Mouse (Mus musculus) gastrocnemius, postnatal 4 days (tissue): ENCODE measurements at regions not wholly inside any gene's neighbourhood (a gene's known extent, or its start where the extent isn't known, plus 50 kb on each side); places are given as distances from the start of the nearest gene placed in this dataset.

Source experiments
- DNase-seq, 2 experiments: peaks; one replicate each; pipeline ENCODE4 v3.0.0; 2021 to 2022; ENCODE audit warnings: low spot score in 2 of 2, mixed read lengths in 2 of 2

DNA sequence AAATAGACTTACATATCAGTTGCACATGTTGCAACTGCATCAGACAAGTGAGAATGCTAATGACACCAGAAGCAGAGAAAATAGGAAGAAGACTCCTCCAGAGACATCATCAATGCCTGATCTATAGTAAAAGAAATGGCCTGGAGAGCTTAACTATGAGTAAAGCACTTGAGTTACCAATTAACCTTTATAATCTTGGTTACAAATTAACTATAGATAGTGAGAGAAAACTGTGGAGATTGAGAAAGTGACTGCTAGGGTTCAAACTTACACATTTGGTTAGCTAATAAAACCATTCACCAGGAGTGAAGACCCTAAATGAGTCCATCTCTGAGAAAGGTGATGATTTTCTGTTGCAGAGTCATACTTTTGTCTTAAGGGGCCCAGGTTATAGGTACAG, 307.4 kb downstream of the Phex start:
- DNase-seq, result no peak

DNA sequence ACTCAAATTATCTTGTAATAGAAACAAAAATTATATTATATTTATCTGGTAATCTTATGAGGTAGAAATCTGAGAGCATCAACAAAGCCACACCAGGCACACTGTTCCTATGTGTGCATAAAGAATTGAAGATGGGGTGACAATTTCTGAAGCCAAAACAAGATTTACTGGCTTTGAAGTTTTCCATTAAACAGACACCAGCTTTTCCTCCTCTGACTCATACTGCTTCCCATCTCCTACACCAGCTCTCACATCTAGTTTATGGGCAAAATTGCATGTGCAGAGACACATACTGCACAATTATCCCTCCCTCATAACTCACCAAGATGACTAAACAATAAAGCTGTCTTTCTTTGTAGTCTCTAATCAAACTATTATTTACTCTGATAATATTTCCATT, 335.1 kb downstream of the Phex start:
- no peak for DNase-seq

DNA sequence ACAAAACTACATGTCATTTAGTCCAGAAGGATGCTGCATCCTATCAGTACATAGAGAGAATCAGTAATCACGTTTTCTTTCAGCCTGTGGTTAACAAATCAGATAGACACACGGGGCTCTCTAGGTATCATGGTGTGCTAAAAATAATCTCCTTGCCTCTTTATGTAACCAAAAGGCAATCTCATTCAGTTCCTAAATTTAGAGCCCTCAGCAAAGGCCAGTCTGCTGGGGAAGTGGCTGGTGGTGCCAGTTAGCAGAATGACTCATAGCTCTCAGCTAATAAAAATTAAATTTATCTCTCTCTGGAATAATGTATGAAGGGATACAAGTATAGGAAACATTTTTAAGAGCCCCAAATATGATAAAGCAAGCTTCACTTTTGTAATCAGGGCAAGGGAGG, 335.5 kb downstream of the Phex start:
- no peak for DNase-seq

DNA sequence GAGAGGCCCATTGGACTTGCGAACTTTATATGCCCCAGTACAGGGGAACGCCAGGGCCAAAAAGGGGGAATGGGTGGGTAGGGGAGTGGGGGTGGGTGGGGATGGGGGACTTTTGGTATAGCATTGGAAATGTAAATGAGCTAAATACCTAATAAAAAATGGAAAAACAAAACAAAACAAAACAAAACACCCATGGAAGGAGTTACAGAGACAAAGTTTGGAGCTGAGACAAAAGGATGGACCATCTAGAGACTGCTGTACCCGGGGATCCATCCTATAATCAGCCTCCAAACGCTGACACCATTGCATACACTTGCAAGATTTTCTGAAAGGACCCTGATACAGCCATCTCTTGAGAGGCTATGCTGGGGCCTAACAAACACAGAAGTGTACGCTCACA, 337.1 kb downstream of the Phex start:
- DNase-seq, result peak; percentile 32 to 33

DNA sequence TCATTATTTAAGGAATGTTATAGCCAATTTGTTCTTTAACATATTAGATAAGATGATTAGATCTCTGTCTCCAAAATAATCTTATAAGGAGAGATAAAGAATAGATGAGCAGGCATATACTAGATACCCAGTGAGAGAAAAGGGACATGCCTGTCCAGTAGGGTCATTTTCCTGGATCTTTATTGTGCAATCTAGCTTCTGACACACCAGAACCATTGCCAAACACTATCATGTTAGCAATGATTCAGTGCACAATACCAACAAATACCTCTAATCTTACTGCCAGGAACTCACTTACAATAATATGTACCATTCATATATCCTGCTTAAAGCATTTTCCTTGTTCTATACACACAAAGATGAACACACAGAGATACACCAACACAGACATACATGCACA, 338.9 kb downstream of the Phex start:
- no peak for DNase-seq

DNA sequence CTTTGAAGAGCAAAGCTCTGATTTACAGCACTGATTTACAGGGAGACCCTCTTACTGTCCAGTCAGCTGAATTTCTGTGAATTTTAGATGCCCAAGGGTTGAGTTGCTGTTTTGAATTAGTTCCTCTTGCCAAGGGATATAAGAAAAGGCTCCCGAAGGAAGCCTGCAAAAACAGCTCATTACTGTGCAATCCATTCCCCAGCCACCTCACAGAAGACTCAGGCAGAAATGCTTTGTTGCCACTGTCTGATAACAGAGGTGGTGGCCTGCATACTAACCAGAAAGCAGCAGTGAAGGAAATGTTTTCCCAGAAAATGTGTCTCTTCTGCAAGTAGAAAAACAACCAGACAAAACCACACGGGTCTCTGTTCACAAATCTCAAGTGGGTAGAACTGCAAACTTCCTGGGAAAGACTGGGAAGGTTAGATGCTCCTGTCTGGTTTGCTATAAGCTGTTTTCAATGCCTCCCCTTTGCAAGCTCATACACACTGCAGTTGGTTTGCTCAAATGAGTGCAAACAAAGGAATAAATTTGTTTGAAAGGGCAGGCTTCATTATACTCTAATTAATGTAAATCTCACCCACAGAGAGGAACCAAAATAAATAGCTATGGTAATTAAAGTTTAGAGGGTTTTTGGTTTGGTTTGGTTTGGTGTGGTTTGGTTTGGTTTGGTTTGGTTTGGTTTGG, 363.3 kb downstream of the Phex start:
- DNase-seq, result no peak

DNA sequence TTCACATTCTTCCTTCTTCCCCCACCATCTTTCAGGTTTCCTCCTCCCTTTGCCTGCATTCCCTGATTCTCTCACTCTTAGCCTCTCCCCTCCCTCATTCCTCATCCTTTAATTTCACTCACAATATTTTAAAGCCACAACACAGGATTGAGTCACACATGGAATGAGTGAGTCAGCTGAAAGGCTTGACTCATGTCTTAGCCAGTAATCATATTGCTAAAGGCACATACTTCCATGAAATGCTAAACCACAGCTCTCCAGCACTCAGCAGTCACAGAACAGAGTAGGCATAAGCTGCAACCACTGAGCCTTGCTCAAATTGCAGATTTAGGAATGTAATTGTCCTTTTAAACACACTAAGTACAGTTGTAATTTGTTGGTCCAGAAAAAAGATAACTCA, 386.2 kb downstream of the Phex start:
- DNase-seq, result no peak

DNA sequence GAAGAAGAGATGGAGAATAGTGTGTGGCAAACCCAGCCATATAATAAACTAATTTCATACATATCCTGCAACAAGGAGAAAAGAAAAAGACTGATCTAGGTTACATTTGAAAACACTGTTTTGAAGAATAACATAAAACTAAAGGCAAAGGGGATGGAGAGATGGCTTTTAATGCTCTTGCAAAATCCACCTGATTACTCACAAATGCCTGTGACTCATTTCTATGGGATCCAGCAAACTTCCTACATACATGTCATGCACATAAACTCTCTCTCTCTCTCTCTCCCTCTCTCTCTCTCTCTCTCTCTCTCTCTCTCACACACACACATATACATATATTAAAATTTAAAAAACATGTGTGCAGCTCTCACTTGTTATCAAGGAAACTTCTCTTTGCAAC, 390.8 kb downstream of the Phex start:
- no peak for DNase-seq

DNA sequence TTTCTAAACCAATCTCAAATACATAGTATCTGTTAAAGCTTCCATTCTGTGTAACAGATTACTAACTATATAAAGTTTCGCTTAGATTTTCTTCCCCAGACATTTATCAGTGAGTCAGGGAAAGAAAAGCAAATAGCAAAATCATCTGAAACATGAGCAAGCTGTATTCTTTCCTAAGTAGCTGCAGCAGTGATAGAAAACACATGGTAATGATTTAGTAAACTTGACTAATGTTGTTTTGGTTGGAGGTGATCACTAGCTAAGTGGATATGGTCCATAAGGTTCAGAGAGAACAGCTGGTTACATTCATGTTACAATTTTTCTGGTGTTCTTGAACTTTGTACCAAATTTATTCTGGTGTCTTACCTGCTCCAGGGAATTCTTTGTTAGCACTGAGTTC, 393.3 kb downstream of the Phex start:
- no peak for DNase-seq

DNA sequence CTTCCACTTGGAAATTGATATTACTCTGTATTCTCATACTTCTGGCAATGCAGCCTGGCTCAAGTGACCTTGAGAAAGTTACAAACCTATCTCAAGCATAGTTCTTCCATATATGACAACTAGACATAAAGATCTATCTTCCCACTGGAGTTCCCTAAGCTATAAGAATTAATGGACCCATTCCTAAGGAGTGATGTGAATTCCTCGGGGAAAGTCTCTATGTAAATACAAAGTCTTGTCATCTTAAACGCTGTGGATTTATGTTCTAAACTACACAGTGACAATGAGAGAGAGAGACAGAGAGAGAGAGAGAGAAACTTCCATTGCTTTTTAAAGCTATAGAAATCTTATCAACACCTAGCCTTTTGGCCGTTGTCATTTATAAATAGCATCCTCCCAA, 394.8 kb downstream of the Phex start:
- DNase-seq, result no peak

DNA sequence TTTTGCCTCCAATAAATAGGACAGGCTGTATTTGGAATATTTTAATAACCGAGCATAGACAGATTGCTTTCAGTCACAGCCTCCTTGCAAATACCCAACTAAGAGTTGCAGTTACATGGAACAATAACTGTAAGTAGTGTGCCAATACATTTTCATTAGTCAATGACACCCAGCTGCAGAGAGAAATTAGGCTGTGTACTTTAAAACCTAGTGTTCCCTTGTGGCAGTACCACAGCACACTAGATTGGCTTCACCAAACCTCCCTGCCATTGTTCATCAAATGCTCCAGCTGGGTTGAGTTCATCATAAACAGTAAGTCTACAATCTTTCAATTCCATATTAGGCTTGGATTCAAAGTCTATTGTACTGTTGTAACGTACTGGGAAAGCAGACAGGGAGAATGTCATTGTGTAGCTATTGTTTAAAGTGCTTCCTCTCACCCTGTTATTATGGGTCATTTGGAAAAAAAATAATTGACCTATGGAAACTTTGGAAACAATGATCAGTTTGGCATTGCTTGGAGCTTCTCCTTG, 425.1 kb downstream of the Phex start:
- DNase-seq, result no peak

DNA sequence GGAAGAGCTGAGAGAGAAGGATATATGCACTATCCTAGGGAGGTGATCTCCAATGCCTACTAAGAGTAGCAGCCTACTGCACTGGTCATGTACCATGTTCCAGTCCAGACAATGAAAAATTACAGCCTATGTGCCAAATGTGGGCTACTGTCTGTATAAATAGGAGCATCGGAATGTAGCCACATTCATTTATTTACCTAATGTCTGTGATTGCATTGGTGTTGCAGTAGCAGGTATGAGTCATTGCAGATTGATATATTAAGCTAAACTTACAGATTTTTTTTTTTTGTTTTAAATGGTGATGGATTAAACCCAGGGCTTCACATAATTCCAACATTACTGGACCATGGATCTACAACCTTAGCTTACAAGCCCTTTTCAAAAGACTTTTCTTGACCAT, 468.0 kb downstream of the Phex start:
- no peak for DNase-seq

DNA sequence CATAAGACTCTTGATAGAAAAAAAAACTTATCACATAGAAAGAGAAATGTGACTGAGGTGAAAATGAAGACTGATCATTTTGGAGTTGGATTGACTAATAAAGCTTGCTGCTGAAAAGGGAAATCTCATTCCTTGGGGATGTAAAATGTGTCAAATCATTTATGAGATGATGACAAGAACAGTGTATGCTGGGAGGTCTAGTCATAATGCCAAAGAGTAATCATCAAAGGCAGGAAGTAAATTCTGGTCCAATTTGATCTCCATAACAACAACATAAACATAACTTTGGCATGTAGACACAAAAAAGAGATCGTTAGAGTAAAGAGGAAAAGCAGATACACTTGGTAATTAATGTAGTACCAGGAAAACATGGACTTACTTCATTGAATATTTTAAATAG, 470.9 kb downstream of the Phex start:
- DNase-seq, result no peak

DNA sequence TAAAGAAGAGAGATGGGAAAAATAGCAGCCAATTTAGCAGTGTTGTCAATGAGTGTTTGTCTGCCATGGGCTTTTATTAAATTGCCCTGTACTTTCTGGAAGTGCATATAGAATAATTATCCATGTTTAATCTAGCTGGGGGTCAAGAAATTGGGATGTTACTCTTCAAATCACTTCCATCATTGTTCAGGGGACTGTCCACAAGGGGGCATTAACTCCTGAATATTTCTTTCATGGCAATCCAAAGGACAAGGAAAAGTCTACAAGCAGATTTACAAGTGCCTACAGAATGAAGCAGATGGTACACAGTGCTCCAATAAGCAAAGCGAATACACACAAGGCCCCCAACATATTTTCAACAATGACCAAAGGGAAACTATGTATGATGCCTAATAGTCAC, 501.7 kb downstream of the Phex start:
- no peak for DNase-seq
